Mouse (Mus musculus) gastrocnemius, adult 8-10 months (tissue): ENCODE data around the gene Hipk3. TPM values are rescaled to one million over a fixed set of nuclear protein-coding genes. Genes with fewer than 3 reads are reported as not detected.

ENCODE experiments used
- microRNA-seq: library from miRNA; unstranded; fragments of <30 nt; microRNA quantifications from one replicate; pipeline ENCODE4 v1.2.0, GENCODE M21; 2022
- total RNA-seq, 4 experiments: library from RNA; stranded (reverse); gene quantifications; 2 replicates each; pipeline ENCODE4 v1.2.4; 2022

Gene Hipk3
- total RNA-seq, 4 experiments from 2014 or later, result 264 to 309 (median 281) TPM

Small RNA genes lying within 50 kb of the gene (microRNA-seq; reads per million reads assigned to microRNA genes)
- gene Mir1902, result not detected

Other genes starting within 250 kb of the Hipk3 start
- 1 to 10 TPM; 1.7 to 2.7 (median 1.9) TPM for gene D430041D05Rik, start 83.4 kb downstream of the Hipk3 start, total RNA-seq
- 1 to 10 TPM; 5.9 to 7.9 (median 6.9) TPM for gene Cstf3, start 96.1 kb upstream of the Hipk3 start, total RNA-seq
- 10 to 100 TPM in 1 of 4 experiments, 1 to 10 TPM in 3; 8.7 to 11.7 (median 9.2) TPM for gene Tcp11l1, start 217.7 kb upstream of the Hipk3 start, total RNA-seq
- not detected for gene Pin1rt1, start 221.9 kb upstream of the Hipk3 start, total RNA-seq
- gene Depdc7, start 248.4 kb upstream of the Hipk3 start, total RNA-seq, result 1 to 10 TPM; 1.4 to 2.9 (median 2.5) TPM